Mouse (Mus musculus): Measurements from ENCODE around the gene Pate2.

GRCm38 (mm10) chr9:35543099-35543860, 26.8 kb upstream of the Pate2 start:
- TF ChIP-seq GATA1 (IDR thresholded peaks at IDR 0.05; ENCODE audit: low read length), result no peak
- TF ChIP-seq TAL1 (IDR thresholded peaks at IDR 0.05; ENCODE audit: low read length), result no peak
